Mouse (Mus musculus): ENCODE results near the gene Zbtb18.
"Not testable (repeated sequence)": the region's sequence is repeated elsewhere in the genome, so short reads cannot be mapped to it uniquely, and the experiment has no call there.

Zbtb18 gene

GRCm38 (mm10) chr1:177447541-177448111 lies 5.5 kb downstream of the Zbtb18 start:
- DNase-seq (ENCODE audit: low read depth, low spot score): no peak

- DNase-seq (ENCODE audit: low read depth, low spot score): no peak
Observed at GRCm38 (mm10) chr1:177448121-177448561, 6.0 kb downstream of the Zbtb18 start.

GRCm38 (mm10) chr1:177448921-177449320 lies 6.8 kb downstream of the Zbtb18 start:
- no peak for DNase-seq (ENCODE audit: low read depth, low spot score)

DNA sequence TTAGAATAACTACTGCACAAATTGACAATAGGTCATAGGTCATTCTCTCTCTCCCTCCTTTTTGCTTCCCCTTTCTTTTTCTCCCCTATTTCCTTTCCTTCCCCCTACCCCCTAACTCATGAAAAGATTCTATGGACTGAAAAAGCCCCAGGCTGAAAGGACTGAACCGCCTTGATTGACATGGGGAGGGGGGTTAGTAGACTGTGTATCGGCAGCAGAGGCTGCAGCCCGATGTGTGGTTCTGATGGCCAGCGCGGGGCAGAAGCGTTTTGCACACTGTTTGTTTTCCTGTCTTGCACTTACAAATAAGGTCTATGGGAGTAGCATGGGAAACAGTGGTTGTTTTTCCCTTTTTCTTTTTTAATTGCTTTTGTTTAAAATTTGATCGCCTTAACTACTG lies 7.7 kb downstream of the Zbtb18 start:
- not testable (repeated sequence) for DNase-seq (ENCODE audit: low read depth, low spot score)

- DNase-seq (ENCODE audit: low read depth, low spot score): no peak
Observed at GRCm38 (mm10) chr1:177451041-177451440, 8.9 kb downstream of the Zbtb18 start.

- DNase-seq (ENCODE audit: low read depth, low spot score): no peak
Observed at GRCm38 (mm10) chr1:177451991-177452431, 9.9 kb downstream of the Zbtb18 start.

GRCm38 (mm10) chr1:177452987-177453386 lies 10.8 kb downstream of the Zbtb18 start:
- no peak for DNase-seq (ENCODE audit: low read depth, low spot score)

DNA sequence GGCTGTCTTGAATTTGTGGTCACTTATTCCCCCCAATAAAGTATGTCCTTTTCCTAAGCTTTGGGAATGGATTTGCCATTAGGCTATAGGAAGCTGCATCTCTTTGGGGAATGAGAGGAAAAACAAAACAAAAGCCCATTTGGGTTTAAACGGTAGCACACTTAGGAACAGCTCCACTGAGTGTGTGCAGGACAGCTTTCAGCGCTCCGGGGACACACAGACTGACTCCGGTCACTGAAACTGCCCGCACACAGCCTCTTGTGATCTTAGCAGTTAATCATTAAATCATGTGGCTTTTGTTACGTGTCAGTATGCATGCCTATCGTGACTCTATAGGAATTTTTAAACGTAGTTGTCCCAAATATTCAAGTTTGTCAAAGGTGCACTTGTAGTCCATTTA lies 11.7 kb downstream of the Zbtb18 start:
- DNase-seq (ENCODE audit: low read depth, low spot score): no peak

GRCm38 (mm10) chr1:177454492-177454891 lies 12.3 kb downstream of the Zbtb18 start:
- DNase-seq (ENCODE audit: low read depth, low spot score): no peak

DNA sequence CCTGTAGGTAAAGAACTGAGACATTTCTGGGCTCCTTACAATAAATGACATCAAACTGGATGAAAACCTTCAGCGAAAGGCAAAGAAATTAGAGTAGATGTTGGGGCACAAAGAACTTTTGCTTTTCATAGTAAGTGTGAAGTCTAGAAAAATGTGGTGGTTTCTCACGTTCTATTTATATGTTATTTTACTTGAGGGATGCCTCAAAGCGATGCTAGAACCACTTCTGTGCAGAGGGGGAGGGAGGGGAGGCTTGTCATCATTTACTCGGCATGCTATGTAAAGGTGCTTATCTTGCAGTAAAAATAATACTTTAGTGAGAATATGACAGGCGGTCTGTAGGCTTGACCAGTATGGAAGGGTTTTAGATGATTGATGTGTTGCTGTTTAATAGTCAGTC lies 13.3 kb downstream of the Zbtb18 start:
- no peak for DNase-seq (ENCODE audit: low read depth, low spot score)

- DNase-seq (ENCODE audit: low read depth, low spot score): no peak
Observed at GRCm38 (mm10) chr1:177456208-177456607, 14.1 kb downstream of the Zbtb18 start.

GRCm38 (mm10) chr1:177456772-177457171 lies 14.6 kb downstream of the Zbtb18 start:
- DNase-seq (ENCODE audit: low read depth, low spot score): no peak

GRCm38 (mm10) chr1:177457981-177458380 lies 15.8 kb downstream of the Zbtb18 start:
- DNase-seq (ENCODE audit: low read depth, low spot score): no peak

GRCm38 (mm10) chr1:177458456-177459389 lies 16.6 kb downstream of the Zbtb18 start:
- DNase-seq (ENCODE audit: low read depth, low spot score): no peak

- no peak for DNase-seq (ENCODE audit: low read depth, low spot score)
Observed at GRCm38 (mm10) chr1:177459536-177459935, 17.4 kb downstream of the Zbtb18 start.

DNA sequence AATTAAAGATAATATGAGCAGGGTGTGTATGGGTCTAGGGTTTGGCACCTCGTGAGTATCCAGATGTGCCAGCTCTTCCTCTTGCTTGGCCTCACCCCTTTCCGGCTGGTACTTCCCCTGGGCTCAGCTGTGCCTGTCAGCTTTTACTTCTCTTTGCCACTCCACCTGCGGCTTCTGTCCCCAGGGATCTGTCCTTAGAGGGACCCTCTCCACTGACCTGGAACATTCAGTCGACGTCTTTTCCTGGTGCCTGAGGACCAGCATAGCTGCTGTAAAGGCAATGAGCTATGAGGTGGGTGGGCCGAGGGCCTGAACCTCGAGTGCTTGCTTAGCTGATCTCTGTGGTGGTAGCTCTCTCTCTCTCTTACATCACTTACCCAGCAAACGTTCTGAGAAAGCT lies 25.0 kb downstream of the Zbtb18 start:
- DNase-seq (ENCODE audit: low read depth, low spot score): no peak

GRCm38 (mm10) chr1:177468436-177468835 lies 26.3 kb downstream of the Zbtb18 start:
- DNase-seq (ENCODE audit: low read depth, low spot score): no peak

DNA sequence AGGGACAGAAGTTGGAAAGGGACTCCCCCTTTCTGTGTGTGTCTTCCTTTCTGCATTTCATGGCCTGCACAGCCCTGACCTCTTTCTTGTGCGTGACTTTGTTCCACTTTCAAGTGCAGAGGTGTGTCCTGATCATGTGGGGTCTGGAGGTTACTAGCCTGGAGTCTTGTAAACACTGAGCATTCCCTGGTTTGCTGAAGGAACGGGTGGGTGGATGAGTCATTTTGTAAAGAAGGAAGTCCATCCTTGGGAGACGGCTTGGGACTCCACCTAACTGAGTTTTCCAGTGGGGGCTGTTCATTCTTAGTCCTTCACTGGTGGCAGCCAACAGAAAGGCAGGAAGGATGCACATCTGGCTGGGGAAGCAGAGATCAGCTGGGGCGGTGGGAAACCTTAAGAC lies 27.9 kb downstream of the Zbtb18 start:
- DNase-seq (ENCODE audit: low read depth, low spot score): no peak

GRCm38 (mm10) chr1:177470951-177471350 lies 28.8 kb downstream of the Zbtb18 start:
- DNase-seq (ENCODE audit: low read depth, low spot score): no peak

GRCm38 (mm10) chr1:177475542-177476197 lies 33.5 kb downstream of the Zbtb18 start:
- no peak for DNase-seq (ENCODE audit: low read depth, low spot score)

DNA sequence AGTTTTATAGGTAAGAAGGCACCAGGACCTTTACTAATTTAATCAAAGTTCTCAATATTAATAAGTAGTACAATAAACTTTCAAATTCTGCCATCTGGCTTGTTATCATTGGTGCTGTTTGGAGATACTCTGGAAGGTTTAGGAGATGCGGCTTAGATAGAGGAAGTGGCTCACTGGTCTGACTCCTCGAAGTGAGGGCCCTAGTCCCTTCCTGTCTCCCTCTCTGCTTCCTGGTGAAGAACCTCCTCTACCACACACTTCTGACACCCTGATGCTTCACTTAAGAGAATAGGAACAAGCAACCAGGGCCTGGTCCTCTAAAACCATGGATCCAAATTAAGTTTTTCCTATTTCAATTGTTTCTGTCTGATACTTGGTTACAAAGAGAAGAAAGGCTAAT lies 36.4 kb downstream of the Zbtb18 start:
- no peak for DNase-seq (ENCODE audit: low read depth, low spot score)

DNA sequence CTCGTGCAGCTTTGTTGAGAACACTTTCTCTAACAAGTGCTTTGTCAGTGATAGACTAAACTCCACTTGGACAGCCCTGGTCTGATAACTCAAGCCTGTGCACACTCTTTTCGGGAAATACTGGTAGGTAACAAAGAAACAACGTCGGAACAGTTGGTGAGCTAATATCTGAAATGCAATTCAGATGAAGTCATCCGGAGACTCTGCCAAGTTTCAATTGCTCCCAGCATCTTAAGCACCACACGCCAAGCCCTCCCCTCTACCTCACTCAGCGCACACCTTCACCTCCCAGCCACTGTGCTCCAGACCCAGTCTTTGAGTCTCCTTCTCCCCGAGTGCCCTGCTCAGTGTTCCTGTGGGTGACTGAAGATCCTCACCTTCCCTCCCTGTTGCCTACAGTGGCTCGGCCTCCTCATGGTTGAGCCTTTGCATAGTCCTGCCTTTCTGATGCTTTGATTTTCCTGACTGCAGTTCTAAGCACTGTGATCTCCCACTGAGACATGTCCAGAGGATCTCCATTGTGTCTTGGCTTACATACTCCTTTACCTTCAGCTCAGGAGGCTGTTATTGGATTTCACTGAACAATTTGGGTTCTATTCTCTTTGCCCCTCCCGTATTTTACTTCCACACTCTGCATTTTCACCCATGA lies 37.3 kb downstream of the Zbtb18 start:
- DNase-seq (ENCODE audit: low read depth, low spot score): no peak

Data from c-Kit-negative CD71-positive TER-119-positive erythroid progenitor cells, embryonic 14.5 days (primary cell).